Mouse (Mus musculus) stomach, embryonic 15.5 days (tissue): Measurements from ENCODE around the gene Abca13. TPM values are rescaled to one million over a fixed set of nuclear protein-coding genes. Genes with fewer than 3 reads are reported as not detected.

Source experiments
- ATAC-seq: fragments of 200-750 bp; cut with Nextera tagmentation; 2 replicates; pipeline ENCODE4 v1.8.0; 2017; ENCODE audit warnings: low read depth, moderate number of reproducible peaks, moderate TSS enrichment; ENCODE audit not compliant: insufficient read depth, low FRiP score
- H3K27ac ChIP-seq: fragments of 300-500 bp; sonication (generic); 2 replicates; pipeline ENCODE4 v1.5.1; 2015; ENCODE audit warnings: mild to moderate bottlenecking, inconsistent platforms
- H3K27me3 ChIP-seq: fragments of 300-500 bp; sonication (generic); replicated peaks from 2 replicates; pipeline ENCODE4 v1.6.1; 2015; ENCODE audit warnings: inconsistent platforms
- H3K36me3 ChIP-seq: fragments of 300-500 bp; sonication (generic); 2 replicates; pipeline ENCODE4 v1.6.1; 2015; ENCODE audit warnings: inconsistent platforms
- H3K4me1 ChIP-seq: fragments of 300-500 bp; sonication (generic); 2 replicates; pipeline ENCODE4 v1.6.1; 2015; ENCODE audit warnings: inconsistent platforms
- H3K4me2 ChIP-seq: fragments of 300-500 bp; sonication (generic); 2 replicates; pipeline ENCODE4 v1.6.1; 2015; ENCODE audit warnings: mild to moderate bottlenecking, inconsistent platforms
- H3K4me3 ChIP-seq: fragments of 300-500 bp; sonication (generic); replicated peaks from 2 replicates; pipeline ENCODE4 v1.5.1; 2015; ENCODE audit warnings: inconsistent platforms
- H3K9ac ChIP-seq: fragments of 300-500 bp; sonication (generic); 2 replicates; pipeline ENCODE4 v1.6.1; 2015; ENCODE audit warnings: inconsistent platforms
- H3K9me3 ChIP-seq: fragments of 300-500 bp; sonication (generic); 2 replicates; pipeline ENCODE4 v1.6.1; 2016; ENCODE audit warnings: inconsistent platforms
- WGBS: fragments of 180-500 bp; shearing (Covaris S2); methylation state at CpG from one replicate; pipeline ENCODE4 v1.1.7; 2015; 5-methylcytosine and 5-hydroxymethylcytosine counted together
- polyA plus RNA-seq: library from polyadenylated mRNA; unstranded; fragments of >200 nt; fragmentation: Nextera tagmentation; extraction: Ambion mirVana; gene quantifications from 2 replicates; pipeline ENCODE4 v1.2.1, GENCODE M21; 2015

Gene Abca13
- polyA plus RNA-seq, 1 experiment from 2014 or later = 0.08 TPM

DNA sequence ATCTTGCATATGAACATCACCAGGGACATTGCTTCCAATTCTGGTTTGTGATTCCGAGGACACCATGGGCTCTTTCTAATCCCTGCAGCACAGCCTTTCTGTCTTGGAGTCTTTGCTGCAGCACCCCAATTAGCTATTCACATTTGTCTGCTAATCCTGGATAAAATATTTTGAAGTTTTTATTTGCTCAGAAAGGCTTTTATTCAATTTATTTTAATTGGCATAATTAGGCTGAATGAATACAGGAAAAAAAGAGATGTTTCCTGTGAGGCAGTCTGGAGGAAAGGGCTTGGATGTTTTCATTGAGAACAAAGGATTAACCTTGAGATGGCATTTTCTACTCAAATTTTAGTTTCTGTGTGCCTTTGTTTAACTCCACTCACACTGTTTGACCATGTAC, 428.2 kb downstream of the Abca13 start:
- 58% methylated on average over 1 of the region's 1 CpGs for WGBS
- H3K4me3 ChIP-seq = no peak overlapping the region
- no peaks in the 10 kb centered on the region for H3K27me3 ChIP-seq
- no peaks in the 10 kb centered on the region for H3K4me1 ChIP-seq
- no peak overlapping the region for H3K9ac ChIP-seq
- H3K27ac ChIP-seq = no peak overlapping the region
- no peaks in the 10 kb centered on the region for H3K36me3 ChIP-seq
- no peak for ATAC-seq
- no peaks in the 10 kb centered on the region for H3K9me3 ChIP-seq
- no peak overlapping the region for H3K4me2 ChIP-seq

DNA sequence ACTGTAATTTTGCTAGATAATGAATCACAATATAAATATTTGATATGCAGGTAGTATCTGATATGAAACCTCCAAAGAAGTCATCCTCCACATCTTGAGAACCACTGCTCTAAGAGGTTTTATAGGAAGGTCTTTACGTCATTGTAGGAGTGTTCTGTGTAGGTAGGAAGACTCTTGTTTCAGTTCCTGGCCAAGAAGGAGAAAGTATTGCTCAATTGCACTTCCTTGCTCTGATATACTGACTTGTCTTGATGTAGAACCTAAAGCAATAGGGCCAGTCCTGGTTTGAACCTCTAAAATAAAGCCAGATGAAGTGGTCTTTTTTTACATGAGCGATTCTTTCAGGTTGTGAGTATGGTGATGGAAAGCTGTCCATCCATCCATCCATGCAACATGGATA, 431.1 kb downstream of the Abca13 start:
- H3K4me1 ChIP-seq = no peaks in the 10 kb centered on the region
- no peaks in the 10 kb centered on the region for H3K36me3 ChIP-seq
- WGBS = 77% methylated on average over 2 of the region's 2 CpGs
- no peaks in the 10 kb centered on the region for H3K27me3 ChIP-seq
- H3K9ac ChIP-seq = no peak overlapping the region
- no peak overlapping the region for H3K27ac ChIP-seq
- no peak overlapping the region for H3K4me3 ChIP-seq
- ATAC-seq = no peak
- H3K4me2 ChIP-seq = no peak overlapping the region
- no peaks in the 10 kb centered on the region for H3K9me3 ChIP-seq

DNA sequence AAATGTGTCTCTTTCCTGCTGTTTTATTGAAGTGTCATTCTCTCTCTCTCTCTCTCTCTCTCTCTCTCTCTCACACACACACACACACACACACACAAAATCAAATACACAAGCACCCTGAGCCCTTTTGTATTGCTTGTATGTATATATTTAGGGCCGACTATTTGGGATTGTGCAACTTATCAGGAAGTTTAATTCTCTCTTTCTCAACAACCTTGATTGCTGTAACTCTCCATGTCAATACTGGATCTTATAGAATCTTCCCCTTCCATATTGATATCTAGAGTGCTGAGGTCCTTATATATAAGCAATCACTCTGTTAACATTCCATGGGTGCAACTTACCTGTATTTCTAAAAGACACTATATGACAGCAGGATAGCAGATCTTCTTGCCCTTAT, 433.0 kb downstream of the Abca13 start:
- Histone ChIP-seq H3K4me2 (no peak overlapping the region), H3K27ac (no peak overlapping the region), H3K9me3 (no peaks in the 10 kb centered on the region), H3K4me1 (no peaks in the 10 kb centered on the region), H3K27me3 (no peaks in the 10 kb centered on the region), H3K9ac (no peak overlapping the region), H3K4me3 (no peak overlapping the region), H3K36me3 (no peaks in the 10 kb centered on the region)
- no peak for ATAC-seq
- WGBS = 60% methylated on average over 1 of the region's 1 CpGs

DNA sequence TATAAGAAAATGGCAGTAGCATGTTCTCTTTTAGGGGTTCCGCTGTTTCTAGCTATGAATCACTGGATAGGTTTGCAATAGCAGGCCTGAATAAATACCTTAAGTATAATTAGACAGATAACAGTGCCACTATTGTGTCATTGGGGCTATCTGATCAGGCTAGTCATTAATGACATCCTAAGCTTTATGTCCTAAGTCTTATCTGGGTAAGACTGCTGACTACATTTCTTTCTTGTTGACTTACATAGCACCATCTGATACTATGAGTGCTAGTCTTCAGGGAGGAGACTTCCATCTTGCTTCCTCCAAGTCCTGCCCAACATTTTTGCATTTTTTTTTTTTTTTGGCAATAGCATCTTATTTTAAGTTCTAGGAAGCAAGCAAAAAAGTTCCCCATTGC, 434.1 kb downstream of the Abca13 start:
- ATAC-seq = no peak
- Histone ChIP-seq H3K4me1 (no peaks in the 10 kb centered on the region), H3K27ac (no peak overlapping the region), H3K9ac (no peak overlapping the region), H3K9me3 (no peaks in the 10 kb centered on the region), H3K27me3 (no peaks in the 10 kb centered on the region), H3K4me3 (no peak overlapping the region), H3K36me3 (no peaks in the 10 kb centered on the region), H3K4me2 (no peak overlapping the region)
- 80% methylated on average over 1 of the region's 1 CpGs for WGBS

DNA sequence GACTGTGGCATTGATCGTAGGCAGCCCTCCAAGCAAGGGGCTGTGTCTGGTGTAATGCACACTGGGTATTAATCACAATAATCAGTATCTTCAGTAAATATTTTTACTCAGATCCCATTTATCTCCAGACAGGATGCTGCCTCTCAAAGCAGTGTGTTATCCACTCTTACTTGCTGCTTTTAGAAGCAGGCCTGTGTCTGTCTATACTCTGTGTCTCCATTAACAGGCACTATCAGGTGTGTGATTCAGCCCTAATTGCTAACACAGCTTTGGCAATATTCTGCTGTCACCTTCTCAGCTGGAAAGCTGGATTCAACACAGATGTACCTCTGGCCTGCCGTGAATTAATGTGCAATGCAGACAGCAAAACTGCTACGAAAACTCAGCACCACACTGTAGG, 455.5 kb downstream of the Abca13 start:
- no peaks in the 10 kb centered on the region for H3K36me3 ChIP-seq
- H3K4me3 ChIP-seq = no peak overlapping the region
- no peaks in the 10 kb centered on the region for H3K4me1 ChIP-seq
- no peaks in the 10 kb centered on the region for H3K9me3 ChIP-seq
- ATAC-seq = no peak
- 59% methylated on average over 3 of the region's 3 CpGs for WGBS
- no peak overlapping the region for H3K9ac ChIP-seq
- H3K4me2 ChIP-seq = no peak overlapping the region
- H3K27me3 ChIP-seq = no peaks in the 10 kb centered on the region
- no peak overlapping the region for H3K27ac ChIP-seq

DNA sequence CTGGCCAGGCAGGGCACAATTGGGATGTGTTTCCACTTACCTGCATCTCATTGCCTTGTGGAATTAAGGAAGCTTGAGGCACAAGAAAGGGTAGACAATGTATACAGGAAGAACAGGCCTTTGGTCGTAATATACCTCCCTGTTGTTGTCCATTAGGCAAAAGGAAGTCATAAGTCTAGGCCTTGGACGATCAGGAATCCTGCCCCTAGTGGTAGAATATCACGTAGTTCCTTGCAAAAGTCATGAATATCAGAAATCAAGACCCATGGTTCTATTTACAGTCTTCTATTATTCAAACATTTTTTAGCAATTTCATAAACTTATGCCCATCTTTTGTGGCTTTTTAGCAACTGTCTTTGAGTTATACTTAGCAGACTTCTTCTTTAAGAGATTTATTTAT, 456.2 kb downstream of the Abca13 start:
- Histone ChIP-seq H3K4me1 (no peaks in the 10 kb centered on the region), H3K27me3 (no peaks in the 10 kb centered on the region), H3K4me2 (no peak overlapping the region), H3K9ac (no peak overlapping the region), H3K9me3 (no peaks in the 10 kb centered on the region), H3K36me3 (no peaks in the 10 kb centered on the region), H3K27ac (no peak overlapping the region), H3K4me3 (no peak overlapping the region)
- ATAC-seq = no peak
- WGBS = 58% methylated on average over 3 of the region's 3 CpGs

DNA sequence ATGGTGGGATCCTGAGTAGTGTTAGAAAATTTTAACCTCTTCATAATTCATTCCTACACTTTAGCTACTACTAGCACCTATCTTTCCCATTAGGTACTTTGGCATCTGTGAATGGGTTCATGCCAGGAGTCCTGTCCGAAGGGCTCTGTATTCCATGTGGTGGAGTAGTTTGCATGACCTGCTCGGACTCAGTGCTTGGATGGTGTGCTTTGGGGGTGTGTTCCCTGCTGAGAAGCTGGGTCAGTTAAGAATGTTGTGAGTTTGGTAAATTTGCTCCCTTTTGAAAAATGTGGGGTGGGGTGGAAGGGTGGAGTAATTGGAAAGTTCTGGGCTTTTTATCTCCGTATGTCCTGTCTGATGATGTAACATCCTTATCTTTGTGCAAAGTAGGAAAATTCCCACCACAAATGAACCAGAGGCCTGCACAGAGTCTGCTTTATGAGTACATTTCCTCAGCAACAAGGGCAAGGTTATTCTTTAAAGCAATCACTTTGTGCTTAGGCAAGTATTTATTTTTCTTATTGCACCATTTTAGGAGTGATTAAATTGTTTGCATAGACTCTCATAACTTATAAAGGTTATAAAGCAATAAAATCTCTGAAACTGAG, 475.0 kb downstream of the Abca13 start:
- Histone ChIP-seq H3K4me2 (no peak overlapping the region), H3K27me3 (no peaks in the 10 kb centered on the region), H3K9ac (no peak overlapping the region), H3K4me3 (no peak overlapping the region), H3K4me1 (no peaks in the 10 kb centered on the region), H3K27ac (no peak overlapping the region), H3K9me3 (no peaks in the 10 kb centered on the region), H3K36me3 (no peaks in the 10 kb centered on the region)
- 63% methylated on average over 3 of the region's 3 CpGs for WGBS
- no peak for ATAC-seq

DNA sequence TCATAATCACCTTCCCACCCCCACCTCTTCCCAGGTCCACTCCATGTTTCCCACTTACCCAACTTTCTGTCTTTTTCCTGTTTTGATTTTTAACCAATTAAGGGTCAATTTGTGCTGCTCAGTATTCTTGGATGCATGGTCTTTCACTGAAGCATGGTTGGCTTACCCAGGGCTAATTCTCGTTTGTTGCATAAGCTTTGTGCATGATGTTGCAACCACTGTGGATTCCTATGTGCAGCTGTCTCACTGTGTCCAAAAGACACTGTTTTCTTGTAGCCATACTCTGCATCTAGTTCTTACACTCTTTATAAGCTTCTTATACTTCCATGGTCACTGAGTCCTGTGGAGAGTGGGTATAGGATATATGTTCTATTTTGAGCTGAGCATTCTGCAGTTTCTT, 477.7 kb downstream of the Abca13 start:
- no peaks in the 10 kb centered on the region for H3K27me3 ChIP-seq
- no peak overlapping the region for H3K9ac ChIP-seq
- no peaks in the 10 kb centered on the region for H3K9me3 ChIP-seq
- ATAC-seq = no peak
- no peak overlapping the region for H3K27ac ChIP-seq
- no peaks in the 10 kb centered on the region for H3K36me3 ChIP-seq
- H3K4me1 ChIP-seq = no peaks in the 10 kb centered on the region
- WGBS = 57% methylated on average over 1 of the region's 1 CpGs
- no peak overlapping the region for H3K4me2 ChIP-seq
- H3K4me3 ChIP-seq = no peak overlapping the region

DNA sequence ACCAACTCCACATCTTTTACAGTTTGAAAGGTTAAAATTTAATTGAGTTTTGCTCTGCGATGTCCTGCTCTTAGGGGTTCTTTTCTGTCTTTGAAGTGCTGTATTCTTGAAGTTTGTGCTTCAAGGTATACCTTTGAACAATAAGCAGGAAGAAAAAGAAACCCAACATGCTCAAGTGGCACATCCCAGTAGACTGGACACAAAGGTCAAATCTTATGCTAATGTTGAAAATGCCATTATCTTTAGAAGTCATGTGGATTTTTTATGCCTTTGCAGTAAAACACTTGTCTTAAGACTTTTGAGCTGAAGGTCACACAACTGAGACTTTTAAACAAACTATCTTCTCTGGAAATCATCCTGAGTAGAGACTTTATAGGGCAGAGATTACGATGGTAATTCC, 493.2 kb downstream of the Abca13 start:
- 85% methylated on average over 2 of the region's 2 CpGs for WGBS
- no peak for ATAC-seq
- no peaks in the 10 kb centered on the region for H3K36me3 ChIP-seq

DNA sequence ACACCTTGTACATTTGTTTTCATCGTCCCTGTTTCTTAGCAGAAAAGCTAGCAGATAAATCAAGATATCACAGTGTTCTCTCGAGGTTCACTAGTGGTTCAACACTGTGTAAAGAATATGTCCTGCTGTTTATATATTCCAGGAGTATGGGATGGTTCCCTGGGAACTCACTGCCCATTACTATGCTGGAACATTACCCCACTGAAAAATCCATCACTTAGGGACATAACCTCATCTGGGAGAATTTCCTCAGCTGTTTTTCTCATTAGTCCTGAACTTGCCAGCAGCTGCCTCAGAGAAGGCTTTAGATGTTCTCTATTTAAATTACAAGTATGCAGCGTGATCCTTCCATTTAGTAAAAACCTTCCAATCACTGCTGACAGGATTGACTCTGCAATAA, 513.4 kb downstream of the Abca13 start:
- no peaks in the 10 kb centered on the region for H3K36me3 ChIP-seq
- no peaks in the 10 kb centered on the region for H3K4me1 ChIP-seq
- no peaks in the 10 kb centered on the region for H3K27me3 ChIP-seq
- no peak overlapping the region for H3K4me3 ChIP-seq
- no peaks in the 10 kb centered on the region for H3K9me3 ChIP-seq
- no peak overlapping the region for H3K4me2 ChIP-seq
- no peak overlapping the region for H3K27ac ChIP-seq
- no peak overlapping the region for H3K9ac ChIP-seq
- no peak for ATAC-seq
- WGBS = 28% methylated on average over 3 of the region's 3 CpGs

More for the DNA sequence above, 493.2 kb downstream of the Abca13 start:
- Histone ChIP-seq H3K9me3 (no peaks in the 10 kb centered on the region), H3K4me2 (no peak overlapping the region), H3K4me1 (no peaks in the 10 kb centered on the region), H3K9ac (no peak overlapping the region), H3K27me3 (no peaks in the 10 kb centered on the region), H3K4me3 (no peak overlapping the region), H3K27ac (no peak overlapping the region)

DNA sequence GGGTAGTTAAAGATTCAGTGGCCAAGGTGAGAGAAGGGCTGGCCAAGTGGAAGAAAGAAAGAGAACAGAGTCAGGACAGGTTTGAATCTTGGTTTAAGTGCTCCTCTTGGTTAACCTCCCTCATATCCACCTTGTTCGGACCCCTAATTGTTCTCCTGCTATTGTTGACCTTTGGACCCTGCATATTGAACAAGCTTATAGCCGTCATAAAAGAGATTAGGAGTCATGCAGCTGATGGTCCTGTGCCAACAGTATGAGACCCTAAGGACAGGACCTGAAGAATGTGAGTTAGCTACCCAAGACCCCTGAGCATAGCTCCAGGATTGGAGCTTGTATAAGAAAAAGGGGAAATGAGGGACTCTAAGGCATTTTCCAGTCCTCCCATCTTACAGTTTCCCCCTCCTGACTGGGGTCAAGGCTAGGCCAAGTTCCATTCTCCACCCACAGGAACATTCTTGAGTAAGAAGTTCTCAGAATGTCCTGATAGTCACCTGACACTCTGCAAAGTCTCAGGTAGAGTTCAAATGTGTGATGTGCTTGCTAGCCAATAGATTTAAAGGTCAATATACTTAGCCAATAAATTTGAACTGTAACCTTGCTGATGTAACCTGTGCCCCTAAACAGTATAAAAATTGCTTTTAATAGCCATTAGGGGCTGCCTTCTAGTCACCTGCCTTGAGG, 536.2 kb downstream of the Abca13 start:
- no peaks in the 10 kb centered on the region for H3K27me3 ChIP-seq
- H3K27ac ChIP-seq = no peak overlapping the region
- no peak overlapping the region for H3K9ac ChIP-seq
- ATAC-seq = no peak
- no peak overlapping the region for H3K4me3 ChIP-seq
- no peaks in the 10 kb centered on the region for H3K9me3 ChIP-seq
- H3K4me1 ChIP-seq = no peaks in the 10 kb centered on the region
- H3K36me3 ChIP-seq = no peaks in the 10 kb centered on the region
- WGBS = 55% methylated on average over 2 of the region's 2 CpGs
- no peak overlapping the region for H3K4me2 ChIP-seq

DNA sequence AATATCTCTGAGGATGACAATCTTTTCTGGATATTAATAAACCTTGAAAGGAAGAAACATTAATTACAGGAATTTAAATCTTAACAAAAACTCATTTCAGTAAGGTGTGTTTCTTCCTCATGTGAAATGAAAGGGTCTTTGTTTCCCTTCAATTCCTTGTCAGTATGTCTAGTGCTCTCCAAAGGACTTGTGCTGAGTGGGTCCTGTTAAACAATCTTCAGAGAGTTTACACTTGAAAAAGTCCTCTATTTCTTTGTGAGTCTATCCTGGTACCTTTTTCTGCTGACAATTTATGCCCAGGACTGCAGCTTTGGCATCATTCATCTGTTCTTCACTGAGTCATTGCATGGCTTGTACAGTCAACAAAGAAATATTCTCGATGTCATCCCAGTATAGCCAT, 539.6 kb downstream of the Abca13 start:
- no peaks in the 10 kb centered on the region for H3K27me3 ChIP-seq
- ATAC-seq = no peak
- no peak overlapping the region for H3K4me2 ChIP-seq
- no peak overlapping the region for H3K9ac ChIP-seq
- WGBS = 71% methylated on average over 1 of the region's 1 CpGs
- H3K9me3 ChIP-seq = no peaks in the 10 kb centered on the region
- H3K4me3 ChIP-seq = no peak overlapping the region
- H3K4me1 ChIP-seq = no peaks in the 10 kb centered on the region
- H3K36me3 ChIP-seq = no peaks in the 10 kb centered on the region
- no peak overlapping the region for H3K27ac ChIP-seq
